Mouse (Mus musculus): ENCODE measurements around the gene Zfp534.
"Not testable (repeated sequence)": the region's sequence is repeated elsewhere in the genome, so short reads cannot be mapped to it uniquely, and the experiment has no call there.

The Zfp534 gene

GRCm38 (mm10) chr4:147702453-147702852 lies at the start of gene Zfp534:
Gene Zfp534, minus strand, starts transcription at chr4:147702553.
- not testable (repeated sequence) for DNase-seq (ENCODE audit: low read depth, low spot score)

GRCm38 (mm10) chr4:147746255-147746654 lies 43.9 kb upstream of the Zfp534 start:
- not testable (repeated sequence) for DNase-seq (ENCODE audit: low read depth, low spot score)

DNA sequence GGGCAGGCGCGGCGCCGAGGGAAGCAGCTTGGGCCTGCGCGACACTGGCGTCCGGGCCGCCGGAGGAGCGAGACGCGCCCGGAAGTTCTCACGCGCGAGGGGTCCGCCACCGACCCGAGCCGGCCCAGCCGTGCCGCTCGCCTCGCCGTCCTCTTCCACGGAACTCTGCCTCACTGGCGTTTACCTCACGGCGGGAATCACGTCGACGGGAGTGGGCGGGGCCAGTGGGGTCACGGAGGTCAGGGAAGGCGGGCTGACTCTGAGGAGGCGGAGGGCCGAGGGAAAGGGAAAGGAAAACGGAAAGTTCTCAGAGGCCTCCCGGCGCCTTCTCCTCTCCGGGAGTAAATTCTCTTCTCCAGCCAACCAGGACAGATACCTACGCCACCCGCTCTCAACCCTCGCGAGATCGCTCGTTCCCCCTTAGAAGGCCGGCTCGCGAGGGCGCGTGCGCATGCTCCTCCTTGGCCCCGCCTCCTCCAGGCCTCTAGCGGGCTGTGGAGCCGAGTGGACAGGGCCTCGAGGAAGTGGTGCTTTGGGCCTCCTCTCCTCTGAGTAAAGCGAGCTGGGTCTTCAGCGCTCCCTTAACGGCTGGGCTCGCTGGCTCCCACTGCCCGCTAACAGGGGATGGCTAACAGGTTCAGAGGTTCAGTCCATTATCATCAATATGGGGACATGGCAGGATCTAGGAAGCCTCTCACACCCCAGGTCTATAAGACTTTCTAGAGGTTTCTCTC lies 36.5 kb upstream of the Zfp534 start:
- DNase-seq (ENCODE audit: low read depth, low spot score) = not testable (repeated sequence)

- not testable (repeated sequence) for DNase-seq (ENCODE audit: low read depth, low spot score)
Measured at GRCm38 (mm10) chr4:147655245-147655644, 47.1 kb downstream of the Zfp534 start.

DNA sequence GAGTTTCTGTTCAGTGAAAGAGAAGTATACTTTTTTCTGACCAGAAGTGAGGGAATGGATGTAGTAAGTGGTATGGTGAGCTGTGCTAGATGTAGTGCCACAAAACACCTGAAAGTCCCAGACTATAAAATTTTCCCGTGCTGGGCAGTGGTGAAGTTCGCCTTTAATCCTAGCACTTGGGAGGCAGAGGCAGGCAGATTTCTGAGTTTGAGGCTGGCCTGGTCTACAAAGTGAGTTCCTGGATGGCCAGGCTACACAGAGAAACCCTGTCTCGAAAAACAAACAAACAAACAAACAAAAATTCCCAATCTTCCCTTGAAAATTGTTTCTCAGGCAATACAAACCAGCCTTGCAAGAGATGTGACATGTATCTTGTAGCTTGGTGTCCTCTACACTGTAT lies 54.9 kb downstream of the Zfp534 start:
- not testable (repeated sequence) for DNase-seq (ENCODE audit: low read depth, low spot score)

GRCm38 (mm10) chr4:147642413-147642812 lies 59.9 kb downstream of the Zfp534 start, which contains the start of gene Zfp979:
Gene Zfp979, minus strand, starts transcription at chr4:147642513.
- DNase-seq (ENCODE audit: low read depth, low spot score) = not testable (repeated sequence)

DNA sequence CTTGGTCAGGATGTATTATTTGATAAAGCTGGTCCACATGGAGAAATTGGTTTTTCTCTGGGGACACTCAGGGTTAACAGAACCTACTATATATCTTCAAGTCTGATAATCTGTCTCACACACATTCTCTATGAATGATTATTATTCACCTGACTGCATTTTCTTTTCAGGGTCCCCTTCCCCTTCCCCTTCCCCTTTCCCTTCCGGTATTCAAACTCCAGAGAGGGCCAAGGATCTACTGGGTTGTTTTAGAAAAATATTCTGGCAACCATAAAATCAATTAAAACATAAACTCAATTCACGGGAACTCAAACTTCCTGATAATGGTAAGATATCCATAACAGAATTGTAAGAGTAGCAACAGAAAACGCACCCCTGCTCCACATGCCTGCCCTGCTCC lies 60.4 kb downstream of the Zfp534 start:
- not testable (repeated sequence) for DNase-seq (ENCODE audit: low read depth, low spot score)

GRCm38 (mm10) chr4:147633818-147634262 lies 68.5 kb downstream of the Zfp534 start:
- DNase-seq (ENCODE audit: low read depth, low spot score) = not testable (repeated sequence)

Measured in A20 (cell line).